Mouse (Mus musculus) kidney, adult 2 months (tissue): ENCODE results near the gene Tecta.

Experiments
- CTCF ChIP-seq: fragments of 200-500 bp; conservative IDR thresholded peaks from 2 replicates; pipeline ENCODE4 v1.5.1; 2011; ENCODE audit warnings: low read depth, mild to moderate bottlenecking, control low read depth, low read length, moderate library complexity, mixed read lengths; ENCODE audit not compliant: insufficient read depth, insufficient read length
- POLR2A ChIP-seq: fragments of 200-500 bp; IDR thresholded peaks from one replicate; pipeline ENCODE4 v1.6.1; 2011; ENCODE audit warnings: low read depth, low read length, control low read depth

GRCm38 (mm10) chr9:42317337-42317736, 82.4 kb downstream of the Tecta start:
- TF ChIP-seq POLR2A (no peak), CTCF (peak; percentile 47)
